ENCODE assay signal across 16 mouse cellular contexts in the genomic region with DNA sequence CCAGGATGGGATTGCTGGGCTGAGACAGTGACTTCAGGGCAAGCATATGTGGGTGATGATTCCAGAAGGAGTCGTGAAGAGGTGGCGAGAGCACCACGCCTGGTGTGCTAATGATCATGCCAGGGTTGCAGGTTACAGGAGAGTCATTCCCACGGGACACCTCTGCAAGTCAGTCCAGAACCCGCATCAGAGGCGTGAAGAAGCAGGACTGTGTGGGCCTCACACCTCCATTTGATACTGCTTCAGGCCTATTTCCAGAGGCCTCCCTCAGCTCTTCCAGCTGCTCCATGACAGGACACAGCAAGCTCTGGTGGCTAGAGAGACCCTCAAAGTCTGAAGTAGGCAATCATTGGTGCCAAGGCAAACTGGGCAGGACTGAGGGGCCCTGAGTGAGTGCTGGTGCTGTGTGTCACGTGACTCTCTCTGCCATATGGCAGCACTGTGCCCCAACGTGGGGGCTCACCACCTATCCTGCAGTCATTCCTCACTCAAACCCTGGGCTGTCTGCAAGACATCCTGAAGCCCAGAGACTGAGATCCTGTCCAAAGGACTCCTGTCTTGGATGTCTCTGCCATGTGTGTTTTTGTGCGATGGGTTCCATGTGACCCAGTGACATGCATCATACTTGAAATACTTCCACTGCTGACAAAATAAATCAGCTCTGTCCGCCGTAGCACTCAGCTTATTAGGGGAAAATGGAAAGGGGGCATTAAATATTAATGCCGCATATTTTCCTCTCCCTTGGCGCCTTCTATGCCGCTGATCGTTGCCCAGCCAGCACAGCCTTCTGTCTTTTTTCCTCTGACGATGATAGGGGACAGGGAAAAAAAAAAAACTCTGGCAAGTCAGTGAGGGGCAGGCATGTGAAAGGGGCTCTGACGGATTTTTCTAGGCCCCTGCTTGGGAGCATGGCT.
A peak's percentile ranks its signal among the peaks of the same experiment; 100 is the strongest.
DNase-seq lines count a peak whose midpoint lies in the region; ATAC-seq and TF ChIP-seq lines count a peak whose summit lies in the region.
"Had no signal": no experiment of that assay in that cellular context is flagged by ENCODE, and none has a peak within 500 bp of the region (broad histone marks: within the 10 kb centered on the region; RNA-seq: fewer than 3 reads in every experiment).

No protein-coding gene starts in this region.

- no peak overlapping the region for H3K9ac ChIP-seq in forebrain, embryonic 11.5 days (ENCODE audit: low read length)
- H3K9ac ChIP-seq in forebrain, embryonic 15.5 days (replicated peaks), result no peak overlapping the region
- no peak overlapping the region for H3K9ac ChIP-seq in neural tube, embryonic 11.5 days (ENCODE audit: low read length)
- no peak overlapping the region for H3K9ac ChIP-seq in midbrain, postnatal 0 days (replicated peaks; ENCODE audit: low read length, poor library complexity, severe bottlenecking)
- H3K9ac ChIP-seq: embryonic facial prominence, embryonic 12.5 days had no signal

- peak; percentile 42 for DNase-seq in forebrain, embryonic 11.5 days (ENCODE audit: low spot score)
- DNase-seq in neural tube, embryonic 11.5 days (ENCODE audit: low spot score), result peak; percentile 20
- no peak for DNase-seq in neural tube, embryonic 10.5 days (ENCODE audit: extremely low spot score, low spot score)
- DNase-seq in midbrain, postnatal 0 days (ENCODE audit: low spot score), result peak; percentile 14
- DNase-seq in embryo, embryonic 9.5 days (ENCODE audit: extremely low spot score), result no peak
- DNase-seq in gastrocnemius, postnatal 36 days, result no peak
- no peak for DNase-seq in ovary, postnatal 14 days (ENCODE audit: low spot score)
- DNase-seq: heart, postnatal 14 days; kidney, adult 11 months; kidney, postnatal 14 days; lung, adult 2 months; lung, postnatal 4 days had no signal

- no peak for ATAC-seq in forebrain, embryonic 11.5 days (replicated peaks; ENCODE audit: low FRiP score)
- no peak for ATAC-seq in forebrain, embryonic 15.5 days (replicated peaks)
- ATAC-seq in neural tube, embryonic 11.5 days (ENCODE audit: insufficient read depth, low FRiP score, low TSS enrichment), result no peak
- no peak for ATAC-seq in midbrain, postnatal 0 days (ENCODE audit: low FRiP score)
- ATAC-seq: Patski had no signal

- no peaks in the 10 kb centered on the region for H3K9me3 ChIP-seq in forebrain, embryonic 11.5 days (ENCODE audit: control insufficient read depth, low read length)
- H3K9me3 ChIP-seq in forebrain, embryonic 15.5 days, result no peaks in the 10 kb centered on the region
- no peaks in the 10 kb centered on the region for H3K9me3 ChIP-seq in neural tube, embryonic 11.5 days (ENCODE audit: control insufficient read depth, low read length)
- H3K9me3 ChIP-seq in midbrain, postnatal 0 days (ENCODE audit: low read length), result no peaks in the 10 kb centered on the region
- H3K9me3 ChIP-seq: embryonic facial prominence, embryonic 12.5 days had no signal

- H3K4me3 ChIP-seq in forebrain, embryonic 11.5 days (ENCODE audit: low read depth, low read length), result no peak overlapping the region
- no peak overlapping the region for H3K4me3 ChIP-seq in forebrain, embryonic 15.5 days
- no peak overlapping the region for H3K4me3 ChIP-seq in neural tube, embryonic 11.5 days (ENCODE audit: low read depth, low read length)
- no peak overlapping the region for H3K4me3 ChIP-seq in midbrain, postnatal 0 days (ENCODE audit: low read depth, low read length)
- H3K4me3 ChIP-seq: embryonic facial prominence, embryonic 12.5 days; myocyte had no signal

- intact Hi-C loops in gastrocnemius, postnatal 36 days (cut with DNase I), result no loop called here

- no peaks in the 10 kb centered on the region for H3K27me3 ChIP-seq in forebrain, embryonic 11.5 days (ENCODE audit: control insufficient read depth, insufficient read depth, low read length)
- no peaks in the 10 kb centered on the region for H3K27me3 ChIP-seq in forebrain, embryonic 15.5 days
- no peaks in the 10 kb centered on the region for H3K27me3 ChIP-seq in neural tube, embryonic 11.5 days (ENCODE audit: control insufficient read depth, insufficient read depth, low read length)
- H3K27me3 ChIP-seq in midbrain, postnatal 0 days (ENCODE audit: insufficient read depth, low read length), result no peaks in the 10 kb centered on the region
- H3K27me3 ChIP-seq: embryonic facial prominence, embryonic 12.5 days; Patski had no signal

- H3K4me1 ChIP-seq in forebrain, embryonic 11.5 days (replicated peaks; ENCODE audit: control insufficient read depth, insufficient read depth, low read length), result no peaks in the 10 kb centered on the region
- H3K4me1 ChIP-seq in forebrain, embryonic 15.5 days, result peaks cover 7% of the 10 kb centered on the region; the same call in 1 of the 2 replicates
- no peaks in the 10 kb centered on the region for H3K4me1 ChIP-seq in neural tube, embryonic 11.5 days (ENCODE audit: control insufficient read depth, insufficient read depth, low read length)
- 0 out of 2 replicates have a peak, but pooled peaks cover 5% of the 10 kb centered on the region for H3K4me1 ChIP-seq in midbrain, postnatal 0 days (ENCODE audit: insufficient read depth, low read length)

- H3K4me2 ChIP-seq in forebrain, embryonic 11.5 days (ENCODE audit: low read depth, low read length, severe bottlenecking), result no peak overlapping the region
- H3K4me2 ChIP-seq in forebrain, embryonic 15.5 days (replicated peaks), result no peak overlapping the region
- no peak overlapping the region for H3K4me2 ChIP-seq in neural tube, embryonic 11.5 days (ENCODE audit: low read depth)
- no peak overlapping the region for H3K4me2 ChIP-seq in midbrain, postnatal 0 days (ENCODE audit: low read depth, low read length, poor library complexity, severe bottlenecking)
- H3K4me2 ChIP-seq: embryonic facial prominence, embryonic 12.5 days had no signal

- H3K36me3 ChIP-seq in forebrain, embryonic 11.5 days (ENCODE audit: control insufficient read depth, insufficient read depth, low read length), result no peaks in the 10 kb centered on the region
- no peaks in the 10 kb centered on the region for H3K36me3 ChIP-seq in forebrain, embryonic 15.5 days
- no peaks in the 10 kb centered on the region for H3K36me3 ChIP-seq in neural tube, embryonic 11.5 days (ENCODE audit: control insufficient read depth, insufficient read depth, low read length)
- no peaks in the 10 kb centered on the region for H3K36me3 ChIP-seq in midbrain, postnatal 0 days (ENCODE audit: insufficient read depth, low read length)
- H3K36me3 ChIP-seq: embryonic facial prominence, embryonic 12.5 days had no signal

- 81% methylated on average over 17 of the region's 17 CpGs for WGBS in forebrain, embryonic 11.5 days
- 61% methylated on average over 17 of the region's 17 CpGs for WGBS in forebrain, embryonic 15.5 days
- 70% methylated on average over 17 of the region's 17 CpGs for WGBS in neural tube, embryonic 11.5 days
- WGBS in midbrain, postnatal 0 days, result 57% methylated on average over 17 of the region's 17 CpGs

- no peak for TF ChIP-seq CTCF in midbrain, postnatal 0 days (IDR thresholded peaks at IDR 0.05)

- H3K27ac ChIP-seq in forebrain, embryonic 11.5 days (ENCODE audit: low read depth, low read length), result no peak overlapping the region
- no peak overlapping the region for H3K27ac ChIP-seq in forebrain, embryonic 15.5 days (replicated peaks)
- H3K27ac ChIP-seq in neural tube, embryonic 11.5 days (ENCODE audit: low read depth, low read length), result no peak overlapping the region
- H3K27ac ChIP-seq in midbrain, postnatal 0 days (ENCODE audit: low read depth, low read length), result peak overlapping the region; percentile 38
- H3K27ac ChIP-seq: embryonic facial prominence, embryonic 12.5 days had no signal

Comparison
In these comparisons a context has a peak if more than half of its experiments do, and no peak if none do; other contexts are left out.
1. DNase-seq: peak in forebrain, embryonic 11.5 days (single experiment), neural tube, embryonic 11.5 days (single experiment) and midbrain, postnatal 0 days (single experiment); none in neural tube, embryonic 10.5 days (single experiment), embryo, embryonic 9.5 days (single experiment), gastrocnemius, postnatal 36 days (0 of 2) and ovary, postnatal 14 days (single experiment).